ENCODE assay signal across 31 mouse cellular contexts in genomic region chr4:45917091-45917490, GRCm38 (mm10). TPM values are rescaled to one million over a fixed set of nuclear protein-coding genes. Genes with fewer than 3 reads are reported as not detected.
DNase-seq lines count a peak whose midpoint lies in the region; ATAC-seq and TF ChIP-seq lines count a peak whose summit lies in the region.
"Had no signal": no experiment of that assay in that cellular context is flagged by ENCODE, and none has a peak within 500 bp of the region (broad histone marks: within the 10 kb centered on the region; RNA-seq: fewer than 3 reads in every experiment).

No protein-coding gene starts in this region.

- no peak for TF ChIP-seq CTCF in lung, embryonic 14.5 days (IDR thresholded peaks at IDR 0.05; ENCODE audit: low read depth)
- TF ChIP-seq CTCF in brain, embryonic 14.5 days (IDR thresholded peaks at IDR 0.05; ENCODE audit: borderline replicate concordance, extremely low read depth, insufficient read depth, insufficient read length): no peak

- ATAC-seq in lung, embryonic 14.5 days (ENCODE audit: insufficient read depth): no peak
- ATAC-seq: activated CD4-positive, CD25-positive, alpha-beta regulatory T cell, adult 4 months; forebrain, postnatal 0 days; hindbrain, postnatal 0 days; intestine, embryonic 15.5 days; midbrain, embryonic 16.5 days had no signal

- no peaks in the 10 kb centered on the region for H3K36me3 ChIP-seq in lung, embryonic 14.5 days (ENCODE audit: insufficient read depth)
- H3K36me3 ChIP-seq: embryonic facial prominence, embryonic 10.5 days; embryonic facial prominence, embryonic 15.5 days; forebrain, embryonic 12.5 days; heart, embryonic 10.5 days; hindbrain, embryonic 12.5 days; intestine, embryonic 15.5 days; limb, embryonic 13.5 days had no signal

- no peak for TF ChIP-seq POLR2A in brain, embryonic 14.5 days (IDR thresholded peaks at IDR 0.05; ENCODE audit: borderline replicate concordance, extremely low read depth, insufficient read depth, insufficient read length, poor library complexity, severe bottlenecking)

- no peak overlapping the region for H3K4me3 ChIP-seq in lung, embryonic 14.5 days (ENCODE audit: low read depth, low read length)
- H3K4me3 ChIP-seq: embryonic facial prominence, embryonic 10.5 days; embryonic facial prominence, embryonic 15.5 days; forebrain, embryonic 12.5 days; heart, embryonic 10.5 days; hindbrain, embryonic 12.5 days; intestine, embryonic 15.5 days; limb, embryonic 13.5 days had no signal

- 54% methylated on average over 7 of the region's 7 CpGs for WGBS in lung, embryonic 14.5 days

- no peak overlapping the region for H3K4me2 ChIP-seq in lung, embryonic 14.5 days
- H3K4me2 ChIP-seq: embryonic facial prominence, embryonic 15.5 days; forebrain, embryonic 12.5 days; hindbrain, embryonic 12.5 days; intestine, embryonic 15.5 days; limb, embryonic 13.5 days; liver, embryonic 11.5 days; midbrain, embryonic 11.5 days had no signal

- no peaks in the 10 kb centered on the region for H3K4me1 ChIP-seq in lung, embryonic 14.5 days (ENCODE audit: insufficient read depth)
- H3K4me1 ChIP-seq: embryonic facial prominence, embryonic 10.5 days; embryonic facial prominence, embryonic 15.5 days; forebrain, embryonic 12.5 days; heart, embryonic 10.5 days; hindbrain, embryonic 12.5 days; intestine, embryonic 15.5 days; limb, embryonic 13.5 days had no signal

- no peaks in the 10 kb centered on the region for H3K27me3 ChIP-seq in lung, embryonic 14.5 days (ENCODE audit: insufficient read depth, low read length)
- H3K27me3 ChIP-seq: embryonic facial prominence, embryonic 15.5 days; forebrain, embryonic 12.5 days; hindbrain, embryonic 12.5 days; intestine, embryonic 15.5 days; limb, embryonic 13.5 days had no signal

- DNase-seq in embryo, embryonic 10.5 days (ENCODE audit: low spot score): peak; percentile 7
- no peak for DNase-seq in embryo, embryonic 11 days
- peak; percentile 40 for DNase-seq in lung, embryonic 14.5 days
- no peak for DNase-seq in lung, postnatal 4 days
- peak; percentile 5 for DNase-seq in 3T3-L1 (ENCODE audit: low read depth, low spot score)
- DNase-seq in brain, embryonic 14.5 days (ENCODE audit: low read depth): peak; percentile 1
- no peak for DNase-seq in right cerebral cortex, postnatal 4 days
- DNase-seq in thymus, postnatal 4 days: no peak
- DNase-seq: B cell, adult 2 months; cerebellum, adult 11-12 months; cerebellum, postnatal 10 days; forebrain, postnatal 0 days; gastrocnemius, postnatal 10 days; heart, postnatal 36 days; kidney, adult 2 months; kidney, postnatal 36 days; right cerebral cortex, postnatal 25 days had no signal

- H3K9ac ChIP-seq in lung, embryonic 14.5 days: no peak overlapping the region
- H3K9ac ChIP-seq: embryonic facial prominence, embryonic 15.5 days; forebrain, embryonic 12.5 days; forebrain, postnatal 0 days; hindbrain, embryonic 12.5 days; intestine, embryonic 15.5 days; limb, embryonic 13.5 days had no signal

- H3K9me3 ChIP-seq in lung, embryonic 14.5 days (ENCODE audit: low read depth, low read length): no peaks in the 10 kb centered on the region
- H3K9me3 ChIP-seq: embryonic facial prominence, embryonic 15.5 days; forebrain, embryonic 12.5 days; heart, embryonic 10.5 days; hindbrain, embryonic 12.5 days; intestine, embryonic 15.5 days; limb, embryonic 13.5 days had no signal

- no peak overlapping the region for H3K27ac ChIP-seq in lung, embryonic 14.5 days (ENCODE audit: low read depth)
- H3K27ac ChIP-seq: embryonic facial prominence, embryonic 10.5 days; embryonic facial prominence, embryonic 15.5 days; forebrain, embryonic 12.5 days; heart, embryonic 10.5 days; hindbrain, embryonic 12.5 days; hindbrain, postnatal 0 days; intestine, embryonic 15.5 days; limb, embryonic 13.5 days; stomach, postnatal 0 days had no signal

RNA-seq across cellular contexts. Expression of gene Ccdc180, which starts 27.0 kb away (rescaled TPM):
- polyA plus RNA-seq in lung, embryonic 14.5 days (2014; fragmentation: Nextera tagmentation; extraction: Ambion mirVana): 0.13 and 0.30 TPM in 2 replicates
- polyA plus RNA-seq in brain, embryonic 14.5 days (2012; rRNA removed): 0.21 and 0.41 TPM in 2 replicates
- polyA plus RNA-seq: midbrain, embryonic 11.5 days; spleen, adult 2 months had no signal

RNA-seq across cellular contexts. Expression of gene Tdrd7, which starts 48.0 kb away (rescaled TPM):
- 15.8 and 17.0 TPM in 2 replicates for polyA plus RNA-seq in lung, embryonic 14.5 days (2014; fragmentation: Nextera tagmentation; extraction: Ambion mirVana)
- 16.5 and 22.7 TPM in 2 replicates for polyA plus RNA-seq in brain, embryonic 14.5 days (2012; rRNA removed)

Comparison
In these comparisons a context has a peak if more than half of its experiments do, and no peak if none do; other contexts are left out.
1. DNase-seq: peak in embryo, embryonic 10.5 days (single experiment), lung, embryonic 14.5 days (single experiment), 3T3-L1 (single experiment) and brain, embryonic 14.5 days (single experiment); none in embryo, embryonic 11 days (single experiment), lung, postnatal 4 days (0 of 2), right cerebral cortex, postnatal 4 days (single experiment) and thymus, postnatal 4 days (single experiment).